Mouse (Mus musculus): ENCODE measurements at regions not wholly inside any gene's neighbourhood (a gene's known extent, or its start where the extent isn't known, plus 50 kb on each side); places are given as distances from the start of the nearest gene placed in this dataset.
"Not testable (repeated sequence)": the region's sequence is repeated elsewhere in the genome, so short reads cannot be mapped to it uniquely, and the experiment has no call there.

DNA sequence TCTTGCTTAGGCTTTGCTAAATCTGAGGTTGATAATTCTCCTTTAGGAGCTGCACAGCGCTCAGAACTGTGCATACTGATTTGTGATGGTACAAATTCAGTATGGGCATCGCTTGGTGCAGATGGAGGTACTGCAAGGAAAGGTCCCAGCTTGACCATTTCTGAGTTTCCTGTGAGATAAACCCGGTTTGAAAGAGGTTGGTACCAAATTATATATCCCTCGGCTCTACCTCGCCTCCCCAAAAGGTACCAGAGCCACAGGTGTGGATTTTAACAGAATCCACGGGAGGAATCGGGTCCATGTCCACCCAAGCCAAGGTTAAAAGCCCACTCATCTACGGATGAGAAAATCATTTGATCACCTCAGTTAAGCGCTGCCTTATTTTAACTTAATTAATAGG, 172.5 kb upstream of the Zfp808 start:
- DNase-seq (ENCODE audit: low spot score in 2 of 2), result not testable (repeated sequence)

DNA sequence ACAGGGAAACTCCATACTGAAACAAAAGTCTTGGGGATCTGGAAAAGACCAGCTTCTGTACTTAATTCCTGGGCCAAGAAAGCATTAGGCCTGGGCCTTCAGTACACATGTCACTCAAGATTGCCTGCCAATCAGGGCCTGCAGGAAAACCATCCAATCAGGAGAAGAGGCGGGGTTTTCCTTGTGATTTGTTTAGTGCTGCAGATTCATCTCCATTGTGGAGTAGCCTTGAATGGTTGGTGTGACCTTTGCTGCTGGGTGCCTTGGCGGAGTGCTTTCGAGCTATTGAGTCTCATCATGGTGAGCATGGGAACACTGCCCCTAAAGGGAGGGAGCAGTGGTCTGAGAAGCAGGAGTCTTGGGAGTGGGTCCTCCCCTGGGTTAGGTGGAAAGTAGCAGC, 150.8 kb upstream of the Zfp808 start:
- DNase-seq (ENCODE audit: low spot score in 2 of 2), result not testable (repeated sequence)

DNA sequence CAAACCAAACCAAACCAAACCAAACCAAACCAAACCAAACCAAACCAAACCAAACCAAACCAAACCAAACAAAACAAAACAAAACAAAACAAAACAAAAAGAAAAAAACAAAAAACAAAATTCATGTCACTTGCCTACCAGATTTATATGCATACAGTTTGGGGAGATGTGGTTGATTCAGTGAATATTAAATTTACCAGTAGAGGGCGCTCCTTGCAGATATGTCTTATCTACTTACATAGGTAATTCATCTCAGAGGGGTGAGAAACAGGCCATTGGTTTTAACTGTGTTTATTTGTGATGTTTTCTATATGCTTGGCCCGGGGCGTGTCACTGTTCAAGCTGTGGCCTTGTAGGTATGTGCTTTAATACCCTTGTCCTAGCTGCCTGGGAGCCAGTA, 133.2 kb upstream of the Zfp808 start:
- DNase-seq (ENCODE audit: low spot score in 2 of 2), result not testable (repeated sequence)

DNA sequence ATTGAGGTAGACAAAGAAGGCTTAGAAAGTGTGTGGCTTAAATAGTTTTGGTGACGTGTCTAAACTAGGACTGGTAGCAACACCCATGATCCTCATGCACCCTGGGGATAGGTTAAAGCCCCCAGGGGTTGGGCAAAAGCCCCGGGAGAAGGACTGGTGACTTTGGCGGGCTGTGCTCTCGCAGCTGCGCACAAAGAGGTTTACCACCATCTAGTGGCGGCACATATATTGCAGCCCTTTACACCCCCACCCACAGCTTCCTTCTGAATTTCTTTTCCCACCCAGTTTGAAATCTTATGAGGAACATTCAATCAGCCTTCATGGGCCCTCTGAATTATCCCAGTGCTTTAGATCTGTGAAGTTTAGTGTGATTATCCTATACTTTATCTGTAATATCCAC, 130.9 kb upstream of the Zfp808 start:
- peak in 1 of 2 experiments; percentile 19 for DNase-seq (ENCODE audit: low spot score in 2 of 2)

- DNase-seq (ENCODE audit: low spot score in 2 of 2), result peak in 1 of 2 experiments; percentile 37
Observed at GRCm38 (mm10) chr13:62007321-62007720, 122.4 kb upstream of the Zfp808 start.

DNA sequence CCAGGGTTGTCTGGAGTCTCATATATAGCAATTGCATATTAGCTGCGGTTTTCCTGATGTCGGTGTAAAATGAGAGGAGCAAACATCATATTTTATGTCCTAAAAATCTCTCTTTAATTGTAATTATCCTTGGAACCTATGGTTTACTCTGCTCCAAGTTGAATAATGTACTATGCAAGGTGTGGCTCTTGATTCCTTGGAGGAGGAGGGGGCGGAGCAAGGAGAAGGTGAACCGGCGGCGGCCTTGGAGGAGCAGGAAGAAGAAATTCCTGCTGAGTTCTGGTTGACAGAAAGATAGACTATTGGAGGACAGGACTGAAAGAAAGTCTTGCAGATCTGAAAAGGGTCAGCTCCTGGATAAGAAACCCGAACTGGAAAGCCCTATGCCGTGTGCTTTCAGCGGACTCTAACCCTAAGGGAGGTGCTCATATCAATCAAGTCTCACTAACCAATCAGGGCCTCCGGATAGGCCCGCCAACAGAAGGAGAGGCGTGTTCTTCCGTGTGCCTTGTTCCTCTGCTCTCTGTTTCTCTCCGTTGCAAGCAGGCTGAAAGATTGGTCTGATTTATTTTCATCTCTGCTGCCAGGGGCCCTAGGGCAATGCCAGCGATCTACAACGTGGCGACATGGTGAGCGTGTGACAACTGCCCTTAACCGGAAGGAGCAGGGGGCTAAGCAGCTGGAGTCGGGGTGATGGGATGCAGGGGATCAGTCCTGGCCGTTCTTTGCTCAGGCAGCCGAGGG, 114.1 kb upstream of the Zfp808 start:
- DNase-seq (ENCODE audit: low spot score in 2 of 2), result peak; percentile 5 to 9

- not testable (repeated sequence) for DNase-seq (ENCODE audit: low spot score in 2 of 2)
Observed at GRCm38 (mm10) chr13:62016168-62016502, 113.6 kb upstream of the Zfp808 start.

GRCm38 (mm10) chr13:62037646-62038045, 92.0 kb upstream of the Zfp808 start:
- not testable (repeated sequence) for DNase-seq (ENCODE audit: low spot score in 2 of 2)

GRCm38 (mm10) chr13:62077951-62078671, 51.6 kb upstream of the Zfp808 start:
- not testable (repeated sequence) for DNase-seq (ENCODE audit: low spot score in 2 of 2)

DNA sequence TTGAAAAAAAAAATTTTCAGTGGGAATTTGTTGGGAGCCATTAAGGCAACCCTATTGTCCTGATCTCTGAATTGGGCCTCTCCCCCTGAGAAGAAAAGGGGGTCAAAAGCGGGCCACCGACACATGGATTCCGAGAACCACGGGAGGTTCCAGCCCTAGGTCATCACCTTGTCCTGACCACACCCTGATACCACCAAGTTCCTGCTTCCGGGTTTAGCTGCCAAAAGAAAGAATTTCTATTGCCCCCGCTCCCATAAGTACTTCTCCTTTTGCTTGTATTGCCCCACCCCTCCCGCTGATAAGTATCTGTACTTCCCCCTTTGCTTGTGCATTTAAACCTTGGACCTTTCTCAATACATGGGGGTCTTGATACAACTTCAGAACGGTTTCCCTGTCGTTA, 50.8 kb upstream of the Zfp808 start:
- not testable (repeated sequence) for DNase-seq (ENCODE audit: low spot score in 2 of 2)
